ENCODE assay signal across 11 mouse cellular contexts in genomic region chr13:52833220-52833619, GRCm38 (mm10).
DNase-seq lines count a peak whose midpoint lies in the region; ATAC-seq and TF ChIP-seq lines count a peak whose summit lies in the region.
"Had no signal": no experiment of that assay in that cellular context is flagged by ENCODE, and none has a peak within 500 bp of the region (broad histone marks: within the 10 kb centered on the region; RNA-seq: fewer than 3 reads in every experiment).

No protein-coding gene starts in this region.

- H3K27ac ChIP-seq in layer of hippocampus, adult 2 months: no peak overlapping the region
- H3K27ac ChIP-seq: heart, embryonic 15.5 days; midbrain, embryonic 13.5 days had no signal

- peak; percentile 73 for TF ChIP-seq CTCF in layer of hippocampus, adult 2 months (conservative IDR thresholded peaks at IDR 0.05)

- ATAC-seq in common myeloid progenitor, adult 5-6 weeks (replicated peaks; ENCODE audit: low read depth, poor library complexity, severe bottlenecking): 0 out of 2 replicates have a peak, but pooled peaks have one; percentile 30
- ATAC-seq: midbrain, embryonic 13.5 days had no signal

- H3K4me3 ChIP-seq in layer of hippocampus, adult 2 months: no peak overlapping the region
- H3K4me3 ChIP-seq: erythroblast, embryonic 14.5 days; heart, embryonic 15.5 days; midbrain, embryonic 13.5 days had no signal

- DNase-seq in layer of hippocampus, adult 2 months (ENCODE audit: low spot score in 2 of 2): no peak
- DNase-seq in layer of hippocampus, adult 11-12 months (ENCODE audit: low spot score): no peak
- DNase-seq in ES-CJ7 (ENCODE audit: low read depth, low spot score): peak; percentile 54
- peak; percentile 36 to 51 for DNase-seq in spleen, postnatal 10 days (ENCODE audit: low spot score in 2 of 2)
- no peak for DNase-seq in yolk sac, embryonic 10.5 days (ENCODE audit: low spot score)
- DNase-seq in cerebellum, adult 8-10 months: no peak
- DNase-seq in ovary, adult 18-20 months (ENCODE audit: low spot score): no peak

Comparison
In these comparisons a context has a peak if more than half of its experiments do, and no peak if none do; other contexts are left out.
1. DNase-seq: peak in ES-CJ7 (single experiment) and spleen, postnatal 10 days (2 of 2); none in layer of hippocampus, adult 2 months (0 of 2), layer of hippocampus, adult 11-12 months (single experiment), yolk sac, embryonic 10.5 days (single experiment), cerebellum, adult 8-10 months (single experiment) and ovary, adult 18-20 months (single experiment).